Mouse (Mus musculus) forebrain, postnatal 0 days (tissue): ENCODE measurements at regions not wholly inside any gene's neighbourhood (a gene's known extent, or its start where the extent isn't known, plus 50 kb on each side); places are given as distances from the start of the nearest gene placed in this dataset.

ENCODE experiments used
- ATAC-seq: fragments of 200-750 bp; cut with Nextera tagmentation; 2 replicates; pipeline ENCODE4 v1.8.0; 2017; ENCODE audit warnings: mild to moderate bottlenecking, moderate library complexity
- DNase-seq: peaks from one replicate; pipeline ENCODE4 v3.0.0-alpha.2; 2015
- H3K27ac ChIP-seq: fragments of 300-500 bp; sonication (generic); 2 replicates; pipeline ENCODE4 v1.5.1; 2014; ENCODE audit warnings: low read depth, mild to moderate bottlenecking, antibody characterized with exemption, low read length, moderate library complexity, mixed read lengths
- H3K27me3 ChIP-seq: fragments of 300-500 bp; sonication (generic); 2 replicates; pipeline ENCODE4 v1.6.1; 2014; ENCODE audit warnings: mild to moderate bottlenecking, low read length, mixed read lengths; ENCODE audit not compliant: insufficient read depth
- H3K36me3 ChIP-seq: fragments of 300-500 bp; sonication (generic); 2 replicates; pipeline ENCODE4 v1.6.1; 2014; ENCODE audit warnings: mild to moderate bottlenecking, moderate library complexity; ENCODE audit not compliant: insufficient read depth
- H3K4me1 ChIP-seq: fragments of 300-500 bp; sonication (generic); 2 replicates; pipeline ENCODE4 v1.6.1; 2014; ENCODE audit warnings: antibody characterized with exemption; ENCODE audit not compliant: insufficient read depth
- H3K4me2 ChIP-seq: fragments of 300-500 bp; sonication (generic); 2 replicates; pipeline ENCODE4 v1.6.1; 2014; ENCODE audit warnings: low read depth, mild to moderate bottlenecking, moderate library complexity
- H3K4me3 ChIP-seq: fragments of 300-500 bp; sonication (generic); 2 replicates; pipeline ENCODE4 v1.5.1; 2014; ENCODE audit warnings: low read depth, low read length, mixed read lengths
- H3K9ac ChIP-seq: fragments of 300-500 bp; sonication (generic); 2 replicates; pipeline ENCODE4 v1.6.1; 2014; ENCODE audit warnings: mild to moderate bottlenecking
- H3K9me3 ChIP-seq: fragments of 300-500 bp; sonication (generic); 2 replicates; pipeline ENCODE4 v1.6.1; 2016; ENCODE audit warnings: low read length
- CTCF ChIP-seq: sonication (generic); IDR thresholded peaks from 2 replicates; pipeline ENCODE4 v1.5.1; 2016; ENCODE audit warnings: antibody characterized with exemption, control low read depth, low read depth
- WGBS: fragments of 180-500 bp; shearing (Covaris S2); extraction: QIAGEN DNeasy Blood & Tissue Kit; methylation state at CpG from one replicate; pipeline ENCODE4 v1.1.7; 2014; 5-methylcytosine and 5-hydroxymethylcytosine counted together

- H3K27ac ChIP-seq, result no peak overlapping the region
- ATAC-seq (no peak), DNase-seq (no peak)
- H3K4me1 ChIP-seq, result no peaks in the 10 kb centered on the region
- no peak overlapping the region for H3K4me3 ChIP-seq
- no peak overlapping the region for H3K4me2 ChIP-seq
- H3K36me3 ChIP-seq, result no peaks in the 10 kb centered on the region
- no peaks in the 10 kb centered on the region for H3K27me3 ChIP-seq
- no peaks in the 10 kb centered on the region for H3K9me3 ChIP-seq
- WGBS, result 57% methylated on average over 3 of the region's 3 CpGs
- TF ChIP-seq CTCF, result no peak
- H3K9ac ChIP-seq, result no peak overlapping the region
Measured at GRCm38 (mm10) chr1:42012911-42013310, 682.7 kb upstream of the Pou3f3 start.

- ATAC-seq, result no peak
- TF ChIP-seq CTCF, result no peak
Measured at GRCm38 (mm10) chr1:42018966-42019365, 676.6 kb upstream of the Pou3f3 start.

DNA sequence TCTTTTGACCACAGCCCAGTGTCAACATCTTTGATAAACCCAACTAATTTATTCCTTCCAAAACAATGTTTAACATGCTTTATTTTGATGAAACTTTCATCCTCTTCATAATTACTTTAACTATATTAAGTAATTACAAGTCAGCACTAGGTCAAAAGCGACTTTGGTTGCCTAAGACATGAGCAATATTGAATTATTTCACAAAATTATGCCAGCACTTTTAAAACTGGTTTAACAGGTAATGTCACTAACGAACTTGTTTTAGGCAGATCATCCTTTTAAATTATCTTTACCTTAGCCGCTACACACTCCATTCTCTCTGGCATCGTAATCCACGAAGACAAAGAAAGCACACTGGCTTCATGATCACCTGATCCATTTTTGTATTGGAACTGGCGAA, 669.8 kb upstream of the Pou3f3 start:
- Histone ChIP-seq H3K9me3 (no peaks in the 10 kb centered on the region), H3K4me3 (no peak overlapping the region), H3K4me1 (no peaks in the 10 kb centered on the region), H3K27ac (no peak overlapping the region), H3K4me2 (no peak overlapping the region), H3K27me3 (no peaks in the 10 kb centered on the region), H3K36me3 (no peaks in the 10 kb centered on the region), H3K9ac (no peak overlapping the region)
- TF ChIP-seq CTCF, result no peak
- ATAC-seq (no peak), DNase-seq (no peak)
- 76% methylated on average over 6 of the region's 6 CpGs for WGBS

More at GRCm38 (mm10) chr1:42018966-42019365, 676.6 kb upstream of the Pou3f3 start:
- Histone ChIP-seq H3K27ac (no peak overlapping the region), H3K4me3 (no peak overlapping the region), H3K9ac (no peak overlapping the region), H3K36me3 (no peaks in the 10 kb centered on the region), H3K9me3 (no peaks in the 10 kb centered on the region), H3K4me1 (no peaks in the 10 kb centered on the region), H3K4me2 (no peak overlapping the region), H3K27me3 (no peaks in the 10 kb centered on the region)
- 14% methylated on average over 2 of the region's 2 CpGs for WGBS
- DNase-seq, result no peak

DNA sequence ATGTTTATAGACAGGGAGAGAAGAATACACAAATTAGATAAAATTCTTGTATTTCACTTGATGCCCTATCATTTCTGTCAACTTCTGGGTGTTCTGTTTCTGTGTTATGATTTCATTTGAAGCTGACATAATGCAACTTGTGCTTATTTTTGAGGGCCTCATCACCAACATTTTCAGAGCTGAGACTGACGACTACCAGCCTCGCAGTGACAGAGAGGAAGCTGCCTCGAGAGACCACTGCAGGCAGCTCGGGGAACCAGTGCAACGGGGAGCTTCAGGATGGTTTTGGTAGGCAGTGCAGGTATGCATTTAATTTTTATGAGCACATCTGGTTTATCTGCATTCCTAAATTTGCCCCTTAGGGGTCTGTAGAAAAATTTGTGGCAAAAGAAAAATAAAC, 669.1 kb upstream of the Pou3f3 start:
- WGBS, result 78% methylated on average over 5 of the region's 5 CpGs
- Histone ChIP-seq H3K9ac (no peak overlapping the region), H3K4me1 (no peaks in the 10 kb centered on the region), H3K4me2 (no peak overlapping the region), H3K4me3 (no peak overlapping the region), H3K9me3 (no peaks in the 10 kb centered on the region), H3K36me3 (no peaks in the 10 kb centered on the region), H3K27me3 (no peaks in the 10 kb centered on the region), H3K27ac (no peak overlapping the region)
- no peak for TF ChIP-seq CTCF
- ATAC-seq (no peak), DNase-seq (no peak)

DNA sequence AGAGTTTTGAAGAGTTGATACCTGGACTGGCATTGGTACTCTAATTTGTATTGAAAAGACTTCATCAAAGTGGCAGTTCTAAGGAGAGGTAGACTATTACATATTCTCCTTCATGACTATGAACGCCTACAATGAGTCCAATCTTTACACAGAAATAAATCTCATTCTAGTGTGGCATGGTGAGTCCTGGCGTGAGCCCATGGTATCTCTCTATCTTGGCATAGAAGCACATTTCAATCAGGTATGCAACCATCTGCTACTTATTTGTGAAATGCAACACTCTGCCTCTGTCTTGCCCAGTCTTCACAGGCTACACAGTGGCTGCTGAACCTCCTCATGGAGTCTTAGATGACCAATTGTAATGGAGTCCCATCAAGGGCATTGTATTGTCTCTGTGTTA, 661.8 kb upstream of the Pou3f3 start:
- H3K4me3 ChIP-seq, result no peak overlapping the region
- H3K4me1 ChIP-seq, result no peaks in the 10 kb centered on the region
- no peak for ATAC-seq
- H3K4me2 ChIP-seq, result no peak overlapping the region
- no peak for TF ChIP-seq CTCF
- no peak overlapping the region for H3K27ac ChIP-seq
- no peaks in the 10 kb centered on the region for H3K9me3 ChIP-seq
- no peak overlapping the region for H3K9ac ChIP-seq
- no peaks in the 10 kb centered on the region for H3K27me3 ChIP-seq
- DNase-seq, result no peak
- H3K36me3 ChIP-seq, result no peaks in the 10 kb centered on the region
- WGBS, result 80% methylated on average over 2 of the region's 2 CpGs

DNA sequence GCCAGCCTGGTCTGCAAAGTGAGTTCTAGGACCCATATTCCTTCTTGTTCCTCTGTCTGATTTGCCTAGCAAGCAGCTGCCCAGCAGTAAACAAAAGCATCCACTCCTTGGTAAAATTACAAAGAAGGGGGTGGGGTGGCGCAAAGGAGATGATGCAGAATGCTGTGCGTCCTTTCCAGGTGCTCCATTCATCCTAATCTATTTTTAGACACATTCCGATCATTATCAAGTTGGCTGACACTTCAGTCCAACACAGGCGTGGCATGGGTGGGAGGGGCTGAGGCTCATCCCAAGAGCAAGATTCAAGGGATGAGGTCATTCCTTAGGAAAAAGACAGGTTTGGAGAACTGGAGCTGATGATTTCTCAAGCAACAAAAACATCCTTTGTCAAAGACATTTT, 660.2 kb upstream of the Pou3f3 start:
- no peak overlapping the region for H3K4me3 ChIP-seq
- no peaks in the 10 kb centered on the region for H3K36me3 ChIP-seq
- H3K9ac ChIP-seq, result no peak overlapping the region
- no peak for ATAC-seq
- no peak for TF ChIP-seq CTCF
- no peak overlapping the region for H3K27ac ChIP-seq
- WGBS, result 88% methylated on average over 4 of the region's 4 CpGs
- no peaks in the 10 kb centered on the region for H3K27me3 ChIP-seq
- no peak for DNase-seq
- H3K4me1 ChIP-seq, result no peaks in the 10 kb centered on the region
- no peaks in the 10 kb centered on the region for H3K9me3 ChIP-seq
- H3K4me2 ChIP-seq, result no peak overlapping the region

- Histone ChIP-seq H3K4me2 (no peak overlapping the region), H3K27me3 (no peaks in the 10 kb centered on the region), H3K4me1 (no peaks in the 10 kb centered on the region), H3K9me3 (no peaks in the 10 kb centered on the region), H3K36me3 (no peaks in the 10 kb centered on the region), H3K4me3 (no peak overlapping the region), H3K27ac (no peak overlapping the region), H3K9ac (no peak overlapping the region)
- ATAC-seq (no peak), DNase-seq (no peak)
- no peak for TF ChIP-seq CTCF
- WGBS, result 73% methylated on average over 2 of the region's 2 CpGs
Measured at GRCm38 (mm10) chr1:42041544-42041943, 654.0 kb upstream of the Pou3f3 start.

- Histone ChIP-seq H3K4me2 (no peak overlapping the region), H3K27me3 (no peaks in the 10 kb centered on the region), H3K27ac (no peak overlapping the region), H3K9ac (no peak overlapping the region), H3K4me1 (no peaks in the 10 kb centered on the region), H3K4me3 (no peak overlapping the region), H3K36me3 (no peaks in the 10 kb centered on the region), H3K9me3 (no peaks in the 10 kb centered on the region)
- DNase-seq, result no peak
- ATAC-seq, result no peak
- TF ChIP-seq CTCF, result no peak
Measured at GRCm38 (mm10) chr1:42058494-42058893, 637.1 kb upstream of the Pou3f3 start.
